Mouse (Mus musculus) inflammation-experienced regulatory T-cells (primary cell): ENCODE measurements around the gene Cfap97d1. TPM values are rescaled to one million over a fixed set of nuclear protein-coding genes. Genes with fewer than 3 reads are reported as not detected.

Experiments used
- polyA plus RNA-seq, 2 experiments: library from polyadenylated mRNA; unstranded; fragments of 100-300 nt; shearing (Covaris generic); gene quantifications; one replicate each; pipeline ENCODE4 v1.2.1; 2017

The Cfap97d1 gene
- not detected for polyA plus RNA-seq

DNA sequence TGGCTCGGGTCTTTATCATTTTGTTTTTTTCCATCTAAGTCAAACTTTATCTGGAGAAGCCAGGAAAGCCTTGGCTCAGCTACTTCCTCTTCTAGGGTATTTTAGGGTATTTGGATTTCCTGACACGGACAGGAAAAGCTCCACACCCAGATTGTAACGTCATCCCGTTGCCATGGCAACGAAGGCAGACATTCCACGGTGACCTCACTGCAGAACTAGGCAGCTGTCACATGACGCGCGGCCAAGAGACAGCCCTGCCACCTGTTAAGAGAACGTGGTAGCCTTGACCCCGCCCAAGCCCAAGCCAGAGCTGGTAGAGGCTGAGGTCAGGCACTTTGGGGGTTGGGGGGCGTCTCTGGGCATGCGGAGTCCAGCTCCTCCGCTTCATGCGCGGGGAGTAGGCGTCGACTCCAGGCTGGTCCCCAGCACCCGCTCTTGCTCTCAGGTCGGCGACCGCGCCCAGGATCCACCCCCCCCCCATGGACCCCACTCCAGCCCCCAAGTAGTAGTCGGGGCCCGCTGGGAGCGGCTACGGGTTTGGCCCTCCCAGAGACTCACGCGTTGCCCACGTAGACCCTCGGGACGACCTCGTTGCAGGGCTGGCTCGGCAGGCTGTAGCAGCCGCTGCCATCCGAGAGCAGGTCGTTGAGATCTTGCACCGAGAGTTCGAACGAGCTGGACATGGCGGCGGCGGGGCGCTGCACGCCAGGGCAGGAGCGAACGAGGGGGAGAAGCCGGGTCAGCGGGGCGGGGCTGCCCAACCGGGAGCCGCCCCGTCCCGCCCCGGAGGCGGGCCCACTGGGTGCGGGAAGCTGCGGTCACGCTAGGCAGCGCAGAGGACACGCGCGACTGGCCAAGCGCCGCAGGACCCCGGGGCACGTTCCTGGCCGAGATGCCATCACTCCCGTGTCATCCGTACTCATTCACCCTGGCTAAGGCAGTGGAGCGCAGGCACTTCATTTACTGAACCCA lies at the start of gene Cfap97d1:
Gene Cfap97d1, plus strand, starts transcription at position 226 of the 972 bp plus-strand sequence.

GRCm38 (mm10) chr11:101966965-101967614 lies 17.0 kb upstream of the Cfap97d1 start, which contains the start of gene Sost:
Gene Sost (minus strand): TSS chr11:101967015.

DNA sequence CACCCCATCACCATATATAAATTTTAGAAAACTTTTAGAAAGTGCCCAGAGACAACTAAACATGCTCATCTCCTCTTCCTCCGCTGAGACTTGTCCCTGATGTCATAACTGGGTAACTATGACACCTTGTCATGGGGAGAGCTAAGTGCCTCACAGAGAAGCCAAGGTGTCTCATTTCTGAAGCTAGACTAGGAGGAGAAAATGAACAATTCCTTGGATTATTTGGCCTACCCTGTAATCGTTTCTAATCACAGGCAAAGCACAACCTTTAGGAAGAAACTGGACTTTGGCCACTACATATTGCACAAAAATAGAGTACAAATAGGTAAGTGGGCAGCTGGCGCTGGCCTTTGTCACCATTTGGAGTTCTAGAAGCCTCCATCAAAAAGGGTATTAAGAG lies 2.8 kb downstream of the Cfap97d1 start, which contains the start of gene Dusp3:
Gene Dusp3, minus strand, starts transcription at position 101 of the 400 bp plus-strand sequence.

GRCm38 (mm10) chr11:102028087-102028816 lies 44.2 kb downstream of the Cfap97d1 start, which contains the start of gene Mpp3:
Gene Mpp3 (minus strand): TSS chr11:102028461.

DNA sequence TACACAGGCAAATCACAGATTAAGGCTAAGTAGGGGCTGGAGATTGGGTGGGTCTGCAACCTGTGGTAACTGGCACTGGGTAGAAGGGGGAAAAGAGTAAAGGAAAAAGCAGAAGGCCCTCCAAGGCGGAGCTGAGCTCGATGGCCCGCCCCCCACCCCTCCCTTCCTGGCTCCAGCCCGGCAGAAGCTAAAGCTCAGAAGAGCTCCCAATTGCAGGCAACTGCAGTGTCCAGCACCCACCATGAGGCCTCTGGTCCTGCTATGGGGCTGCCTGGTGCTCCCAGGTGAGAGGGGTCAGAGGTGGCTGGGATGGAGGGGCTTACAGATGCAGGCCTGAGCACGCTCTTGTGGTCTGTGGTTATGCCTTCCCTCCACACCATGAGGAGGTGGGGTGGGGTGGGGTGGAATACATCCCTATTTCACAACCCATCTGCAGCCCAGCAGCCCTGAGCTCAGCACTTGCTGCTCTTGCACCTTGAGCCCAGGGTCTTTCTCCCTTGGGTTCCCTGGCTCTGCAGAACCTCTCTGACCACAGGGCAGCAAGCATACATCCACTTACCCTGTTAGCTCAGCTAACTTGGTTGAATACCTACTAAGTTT lies 57.4 kb downstream of the Cfap97d1 start, which contains the start of gene Cd300lg:
Gene Cd300lg, plus strand, starts transcription at position 160 of the 600 bp plus-strand sequence.

Other genes with a start within 250 kb of the Cfap97d1 start
- gene Etv4, start 198.9 kb upstream of the Cfap97d1 start, polyA plus RNA-seq = under 1 TPM in 1 of 2 experiments, not detected in 1; 0.55 TPM
- gene Meox1, start 89.9 kb upstream of the Cfap97d1 start, polyA plus RNA-seq = not detected
- gene Sost, start 17.3 kb upstream of the Cfap97d1 start, polyA plus RNA-seq = not detected
- gene Dusp3, start 2.7 kb downstream of the Cfap97d1 start, polyA plus RNA-seq = 1 to 10 TPM in 1 of 2 experiments, under 1 TPM in 1; 0.40 to 1.2 TPM
- gene Mpp3, start 44.2 kb downstream of the Cfap97d1 start, polyA plus RNA-seq = under 1 TPM in 1 of 2 experiments, not detected in 1; 0.73 TPM
- under 1 TPM in 1 of 2 experiments, not detected in 1; 0.93 TPM for gene Cd300lg, start 57.2 kb downstream of the Cfap97d1 start, polyA plus RNA-seq
- 1 to 10 TPM; 3.1 to 4.8 TPM for gene Mpp2, start 104.2 kb downstream of the Cfap97d1 start, polyA plus RNA-seq
- gene Ppy, start 117.0 kb downstream of the Cfap97d1 start, polyA plus RNA-seq = not detected
- gene Pyy, start 123.6 kb downstream of the Cfap97d1 start, polyA plus RNA-seq = not detected
- gene Nags, start 161.2 kb downstream of the Cfap97d1 start, polyA plus RNA-seq = under 1 TPM in 1 of 2 experiments, not detected in 1; 0.89 TPM
- 10 to 100 TPM in 1 of 2 experiments, 1 to 10 TPM in 1; 7.5 to 12.3 TPM for gene Tmem101, start 172.1 kb downstream of the Cfap97d1 start, polyA plus RNA-seq
- 10 to 100 TPM; 47.6 to 52.8 TPM for gene Lsm12, start 201.0 kb downstream of the Cfap97d1 start, polyA plus RNA-seq
- gene G6pc3, start 205.3 kb downstream of the Cfap97d1 start, polyA plus RNA-seq = 10 to 100 TPM; 37.7 to 48.2 TPM
- gene Hdac5, start 245.9 kb downstream of the Cfap97d1 start, polyA plus RNA-seq = 10 to 100 TPM; 21.2 to 52.7 TPM